Mouse (Mus musculus) lung, adult 18-20 months (tissue): ENCODE data around the gene Med22.

Source experiments
- DNase-seq, 2 experiments: peaks; one replicate each; pipeline ENCODE4 v3.0.0; 2022; ENCODE audit warnings: mixed read lengths in 2 of 2

The Med22 gene

DNA sequence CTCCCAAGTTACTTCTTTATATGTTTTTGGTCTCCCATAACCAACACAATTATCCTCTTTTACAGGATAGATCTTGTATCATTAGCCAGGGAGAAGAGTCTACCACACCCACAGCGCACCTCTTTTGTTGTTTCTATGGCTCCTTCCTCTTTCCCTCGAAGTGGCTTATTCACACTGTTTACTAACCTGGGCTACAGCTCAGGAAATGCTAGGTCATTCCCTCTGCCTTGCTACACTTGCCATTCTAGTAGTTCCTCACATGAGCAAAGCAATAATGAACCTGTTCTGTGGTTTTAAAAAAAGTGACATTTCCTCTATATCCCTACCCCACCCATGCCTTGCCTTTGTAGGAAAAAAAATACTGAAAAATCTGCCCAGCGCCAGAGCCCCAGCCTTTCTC lies 47.6 kb downstream of the Med22 start:
- no peak for DNase-seq
